Mouse (Mus musculus) WW6 (cell line): ENCODE measurements around the gene Trim21.

ENCODE experiments used
- DNase-seq: peaks from one replicate; pipeline ENCODE4 v3.0.0-alpha.2; 2013; ENCODE audit warnings: low read depth, low spot score

The Trim21 gene

DNA sequence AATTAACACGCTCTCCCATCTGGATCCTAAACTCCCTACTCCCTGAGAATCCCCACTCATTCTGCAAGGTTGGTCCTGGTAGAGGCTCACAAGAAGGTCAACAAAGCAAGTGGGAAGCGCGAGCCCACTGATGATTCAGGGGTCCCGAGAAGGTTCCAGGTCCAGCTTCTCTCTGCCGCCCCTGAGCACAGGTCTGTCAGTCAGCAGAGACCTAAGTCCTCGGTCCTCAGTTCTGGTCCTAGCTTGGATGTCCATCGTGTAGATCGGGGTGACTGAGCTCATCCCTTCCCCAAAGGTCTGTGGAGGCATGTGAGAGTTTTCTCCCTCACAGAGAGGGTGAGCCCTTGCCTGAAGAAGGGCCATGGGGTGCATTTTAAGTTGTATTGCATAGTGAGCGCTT lies 57.2 kb downstream of the Trim21 start:
- DNase-seq, result no peak
